Mouse (Mus musculus) CH12.LX (cell line): Measurements from ENCODE around the gene Olfr1062. TPM values are rescaled to one million over a fixed set of nuclear protein-coding genes. Genes with fewer than 3 reads are reported as not detected.
A peak's percentile ranks its signal among the peaks of the same experiment; 100 is the strongest.
"Not testable (repeated sequence)": the region's sequence is repeated elsewhere in the genome, so short reads cannot be mapped to it uniquely, and the experiment has no call there.

ENCODE experiments used
- DNase-seq: peaks from one replicate; pipeline ENCODE4 v3.0.0-alpha.2; 2013; ENCODE audit errors: extremely low read depth
- H3K27ac ChIP-seq: 2 replicates; pipeline ENCODE4 v1.5.1; 2012; ENCODE audit warnings: low read depth, mild to moderate bottlenecking, control low read depth, moderate library complexity; ENCODE audit not compliant: insufficient read depth
- H3K27me3 ChIP-seq: replicated peaks from 2 replicates; pipeline ENCODE3; 2012; ENCODE audit warnings: inconsistent platforms
- H3K36me3 ChIP-seq, 2 experiments: replicated peaks in 1 of 2; 2 replicates each; pipeline versions ENCODE3 to v1.6.1; 2012; ENCODE audit warnings: inconsistent platforms in 1 of 2, low read length in 1 of 2, mild to moderate bottlenecking in 1 of 2, mixed read lengths in 1 of 2, moderate library complexity in 1 of 2; ENCODE audit not compliant: control insufficient read depth in 1 of 2, insufficient read depth in 1 of 2
- H3K4me1 ChIP-seq, 2 experiments: 2 replicates each; pipeline ENCODE4 v1.6.1; 2012; ENCODE audit warnings: inconsistent platforms in 1 of 2, moderate library complexity in 1 of 2; ENCODE audit not compliant: insufficient read depth in 2 of 2, control insufficient read depth in 1 of 2
- H3K4me2 ChIP-seq: 2 replicates; pipeline ENCODE4 v1.6.1; 2012; ENCODE audit warnings: low read depth, mild to moderate bottlenecking, control low read depth; ENCODE audit not compliant: poor library complexity, insufficient read depth, severe bottlenecking
- H3K4me3 ChIP-seq, 3 experiments: fragments of 150-350 bp in 1 of 3; sonication (generic) in 1 of 3; replicated peaks in 1 of 3; 2 replicates each; pipeline versions ENCODE3 to v1.5.1; 2011 to 2012; ENCODE audit warnings: low read depth in 2 of 3, low read length in 2 of 3, mild to moderate bottlenecking in 2 of 3, moderate library complexity in 2 of 3, control low read depth in 1 of 3, improper control_type of control experiment in 1 of 3, inconsistent platforms in 1 of 3, mixed read lengths in 1 of 3; ENCODE audit not compliant: poor library complexity in 1 of 3
- H3K79me2 ChIP-seq: replicated peaks from 2 replicates; pipeline ENCODE4 v1.6.1; 2012; ENCODE audit warnings: mild to moderate bottlenecking, moderate library complexity; ENCODE audit not compliant: control insufficient read depth, poor library complexity, insufficient read depth, severe bottlenecking; ENCODE audit errors: extremely low read depth
- H3K9ac ChIP-seq: 2 replicates; pipeline ENCODE4 v1.6.1; 2012; ENCODE audit warnings: low read depth, mild to moderate bottlenecking, control low read depth, moderate library complexity; ENCODE audit not compliant: insufficient read depth
- H3K9me3 ChIP-seq: replicated peaks from 2 replicates; pipeline ENCODE3; 2012; ENCODE audit warnings: low read length, inconsistent platforms, mixed read lengths
- BHLHE40 ChIP-seq: IDR thresholded peaks from 2 replicates; pipeline ENCODE4 v1.6.1; 2011; ENCODE audit warnings: mild to moderate bottlenecking, low read depth, low read length, improper control_type of control experiment
- CHD1 ChIP-seq: IDR thresholded peaks from 2 replicates; pipeline ENCODE4 v1.6.1; 2012; ENCODE audit warnings: low read depth, low read length, improper control_type of control experiment, inconsistent platforms
- CTCF ChIP-seq, 2 experiments: IDR thresholded peaks in 1 of 2; conservative IDR thresholded peaks in 1 of 2; 2 replicates each; pipeline ENCODE4 v1.5.1; 2011 to 2012; ENCODE audit warnings: low read depth in 2 of 2, low read length in 2 of 2, improper control_type of control experiment in 1 of 2, inconsistent platforms in 1 of 2, mild to moderate bottlenecking in 1 of 2, moderate library complexity in 1 of 2
- E2F4 ChIP-seq: IDR thresholded peaks from 2 replicates; pipeline ENCODE4 v1.6.1; 2011; ENCODE audit warnings: low read depth, low read length, improper control_type of control experiment; ENCODE audit not compliant: insufficient replicate concordance
- EP300 ChIP-seq: IDR thresholded peaks from 2 replicates; pipeline ENCODE4 v1.6.1; 2011; ENCODE audit warnings: low read length, improper control_type of control experiment
- HCFC1 ChIP-seq: IDR thresholded peaks from 2 replicates; pipeline ENCODE4 v1.6.1; 2012; ENCODE audit warnings: low read depth, mild to moderate bottlenecking, inconsistent platforms, low read length, improper control_type of control experiment
- JUN ChIP-seq: IDR thresholded peaks from 2 replicates; pipeline ENCODE4 v1.6.1; 2011; ENCODE audit warnings: low read depth, mild to moderate bottlenecking, low read length, improper control_type of control experiment, moderate library complexity; ENCODE audit not compliant: insufficient read depth
- KAT2A ChIP-seq: IDR thresholded peaks from 2 replicates; pipeline ENCODE4 v1.6.1; 2012; ENCODE audit warnings: low read length, improper control_type of control experiment, inconsistent platforms; ENCODE audit not compliant: insufficient replicate concordance
- MXI1 ChIP-seq: IDR thresholded peaks from 2 replicates; pipeline ENCODE4 v1.6.1; 2011; ENCODE audit warnings: mild to moderate bottlenecking, low read depth, low read length, improper control_type of control experiment
- NELFE ChIP-seq: IDR thresholded peaks from 2 replicates; pipeline ENCODE4 v1.6.1; 2011; ENCODE audit warnings: low read depth, low read length, improper control_type of control experiment
- NRF1 ChIP-seq: IDR thresholded peaks from 2 replicates; pipeline ENCODE4 v1.6.1; 2014; ENCODE audit warnings: low read depth, mild to moderate bottlenecking, inconsistent platforms, low read length, improper control_type of control experiment, moderate library complexity
- POLR2AphosphoS2 ChIP-seq: IDR thresholded peaks from 2 replicates; pipeline ENCODE4 v1.6.1; 2011; ENCODE audit warnings: low read depth, low read length, improper control_type of control experiment
- RAD21 ChIP-seq: IDR thresholded peaks from 2 replicates; pipeline ENCODE4 v1.6.1; 2011; ENCODE audit warnings: low read depth, mild to moderate bottlenecking, low read length, improper control_type of control experiment, moderate library complexity
- RCOR1 ChIP-seq: conservative IDR thresholded peaks from 2 replicates; pipeline ENCODE4 v1.6.1; 2012; ENCODE audit warnings: low read depth, mild to moderate bottlenecking, inconsistent platforms, low read length, improper control_type of control experiment
- SMC3 ChIP-seq: IDR thresholded peaks from 2 replicates; pipeline ENCODE4 v1.6.1; 2011; ENCODE audit warnings: low read depth, low read length, improper control_type of control experiment
- TBP ChIP-seq: conservative IDR thresholded peaks from 2 replicates; pipeline ENCODE4 v1.6.1; 2011; ENCODE audit warnings: low read depth, low read length, improper control_type of control experiment
- USF1 ChIP-seq: IDR thresholded peaks from 2 replicates; pipeline ENCODE4 v1.6.1; 2014; ENCODE audit warnings: low read depth, mild to moderate bottlenecking, inconsistent platforms, low read length, improper control_type of control experiment
- USF2 ChIP-seq: conservative IDR thresholded peaks from 2 replicates; pipeline ENCODE4 v1.6.1; 2011; ENCODE audit warnings: low read depth, low read length, improper control_type of control experiment
- ZC3H11A ChIP-seq: IDR thresholded peaks from 2 replicates; pipeline ENCODE4 v1.6.1; 2012; ENCODE audit warnings: low read depth, mild to moderate bottlenecking, inconsistent platforms, low read length, improper control_type of control experiment
- ZMIZ1 ChIP-seq: IDR thresholded peaks from 2 replicates; pipeline ENCODE4 v1.6.1; 2012; ENCODE audit warnings: low read depth, mild to moderate bottlenecking, inconsistent platforms, low read length, improper control_type of control experiment
- dilution Hi-C: fragments of 300-500 bp; cut with MboI; formaldehyde crosslinking; loops from 2 replicates; pipeline ENCODE4 v1.14.3; 2020; ENCODE audit warnings: low sequenced_read_pairs; ENCODE audit not compliant: extremely low pct_unique_long_range_greater_than_20kb, extremely low pct_ligation_motif_present
- in situ Hi-C: fragments of 300-500 bp; cut with MboI; formaldehyde crosslinking; loops from 3 replicates; pipeline ENCODE4 v1.14.3; 2019; ENCODE audit warnings: low sequenced_read_pairs, low pct_ligation_motif_present, low pct_unique_long_range_greater_than_20kb, mixed read lengths
- polyA plus RNA-seq: library from polyadenylated mRNA; unstranded; fragments of >175 nt; gene quantifications from 2 replicates; pipeline ENCODE4 v1.2.1, GENCODE M21; 2012; ENCODE audit warnings: low read depth; ENCODE audit not compliant: insufficient read length
- total RNA-seq, 2 experiments: library from RNA; depleted of rRNA; stranded (reverse); fragments of 300-350 nt in 1 of 2; fragments of >200 nt in 1 of 2; gene quantifications; 2 replicates each; pipeline ENCODE4 v1.2.3; 2012 to 2014

The Olfr1062 gene
- total RNA-seq (2012; rRNA removed) (not detected in 2 replicates), total RNA-seq (2014; rRNA removed) (not detected in 2 replicates), polyA plus RNA-seq (0.07 TPM in 1 of 2 replicates, not detected in the other)

DNA sequence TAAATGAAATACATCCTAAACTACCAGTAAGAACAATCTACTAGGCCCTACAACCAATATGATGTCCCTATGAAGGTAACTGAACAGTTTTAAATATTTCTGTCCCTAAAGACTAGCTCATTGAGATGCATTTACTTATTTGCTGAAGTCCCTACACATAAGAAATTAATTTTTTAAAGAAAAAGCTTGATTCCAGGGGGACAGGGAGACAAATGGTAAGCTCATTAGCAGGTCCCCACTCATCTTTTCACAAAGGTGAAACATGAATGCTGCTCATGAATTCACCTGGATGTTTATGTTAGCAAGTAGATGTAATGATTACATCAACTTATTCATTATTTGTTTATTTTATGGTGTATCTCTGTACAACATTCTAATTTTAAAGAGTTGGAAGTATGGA lies at the start of gene Olfr1062:
TSS of gene Olfr1062 (minus strand) at position 101 of the 400 bp plus-strand sequence.
- H3K9me3 ChIP-seq, H3K27ac ChIP-seq, H3K4me3 ChIP-seq, H3K4me2 ChIP-seq, H3K79me2 ChIP-seq, H3K27me3 ChIP-seq, H3K4me1 ChIP-seq, in situ Hi-C loops, H3K36me3 ChIP-seq, dilution Hi-C loops, H3K9ac ChIP-seq, DNase-seq: not testable (repeated sequence)

GRCm38 (mm10) chr2:86464442-86465109 lies 38.0 kb upstream of the Olfr1062 start:
- Histone ChIP-seq H3K4me1 (no peaks in the 10 kb centered on the region), H3K27ac (no peak overlapping the region), H3K36me3 (no peaks in the 10 kb centered on the region), H3K27me3 (no peaks in the 10 kb centered on the region), H3K9ac (no peak overlapping the region), H3K9me3 (peaks cover 5% of the 10 kb centered on the region), H3K79me2 (no peaks in the 10 kb centered on the region), H3K4me3 (no peak overlapping the region), H3K4me2 (no peak overlapping the region)
- DNase-seq: peak; percentile 1
- TF ChIP-seq POLR2AphosphoS2 (no peak), SMC3 (peak; percentile 19; the same call in 1 of the 2 replicates), CTCF (conservative IDR thresholded peaks at IDR 0.05 in 1 of 2, IDR thresholded peaks at IDR 0.05 in 1 of 2; ENCODE audit: low read depth in 2 of 2, low read length in 2 of 2) (peak; percentile 27 to 41; a peak in 2 of 4 replicates), RAD21 (peak; percentile 20), ZC3H11A (no peak), KAT2A (no peak), USF2 (no peak)
- in situ Hi-C loops (loop anchor here (25.0 kb wide), 1 partner anchor 727 kb away; no protein-coding TSS in a partner anchor), dilution Hi-C loops (no loop called here)

DNA sequence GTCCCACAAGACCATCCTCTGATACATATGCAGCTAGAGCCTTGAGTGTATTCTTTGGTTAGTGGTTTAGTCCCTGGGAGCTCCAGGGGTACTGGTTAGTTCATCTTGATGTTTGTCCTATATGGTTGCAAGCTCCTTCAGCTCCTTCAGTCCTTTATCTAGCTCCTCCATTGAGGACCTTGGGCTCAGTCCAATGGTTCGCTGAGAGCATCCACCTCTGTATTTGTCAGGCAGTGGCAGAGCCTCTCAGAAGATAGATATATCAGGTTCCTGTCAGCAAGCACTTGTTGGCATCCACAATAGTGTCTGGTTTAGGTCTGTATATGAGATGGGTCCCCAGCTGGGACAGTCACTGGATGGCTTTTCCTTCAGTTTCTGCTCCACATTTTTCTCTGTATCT lies 33.9 kb upstream of the Olfr1062 start:
- H3K4me2 ChIP-seq: no peak overlapping the region
- in situ Hi-C loops: loop anchor here (25.0 kb wide), 1 partner anchor 723 kb away; no protein-coding TSS in a partner anchor
- no peaks in the 10 kb centered on the region for H3K4me1 ChIP-seq
- TF ChIP-seq ZC3H11A (no peak), CTCF (conservative IDR thresholded peaks at IDR 0.05 in 1 of 2, IDR thresholded peaks at IDR 0.05 in 1 of 2; ENCODE audit: low read depth in 2 of 2, low read length in 2 of 2) (no peak), USF2 (no peak), USF1 (no peak), NRF1 (no peak), EP300 (no peak), ZMIZ1 (no peak), CHD1 (no peak), POLR2AphosphoS2 (no peak), BHLHE40 (no peak), HCFC1 (no peak), RCOR1 (no peak), TBP (no peak), NELFE (no peak), MXI1 (no peak), E2F4 (no peak), JUN (no peak)
- H3K4me3 ChIP-seq: no peak overlapping the region
- H3K27ac ChIP-seq: no peak overlapping the region
- dilution Hi-C loops: no loop called here
- H3K36me3 ChIP-seq: no peaks in the 10 kb centered on the region
- H3K27me3 ChIP-seq: no peaks in the 10 kb centered on the region
- no peak overlapping the region for H3K9ac ChIP-seq
- H3K9me3 ChIP-seq: peaks cover 5% of the 10 kb centered on the region
- no peak for DNase-seq
- no peaks in the 10 kb centered on the region for H3K79me2 ChIP-seq
